Mouse (Mus musculus) mouse trophoblast stem cell (cell line): ENCODE measurements around the gene Olfr294.

Experiments
- in situ Hi-C, 2 experiments: fragments of 300-500 bp; cut with MseI, MboI; formaldehyde crosslinking; loops; 2 replicates in 1 of 2; 3 replicates in 1 of 2; pipeline ENCODE4 v1.15.1; 2025

Olfr294 gene

GRCm38 (mm10) chr7:86616543-86616942 is at the start of gene Olfr294:
Gene Olfr294 (minus strand): TSS chr7:86616643.
- in situ Hi-C loops = no loop called here

DNA sequence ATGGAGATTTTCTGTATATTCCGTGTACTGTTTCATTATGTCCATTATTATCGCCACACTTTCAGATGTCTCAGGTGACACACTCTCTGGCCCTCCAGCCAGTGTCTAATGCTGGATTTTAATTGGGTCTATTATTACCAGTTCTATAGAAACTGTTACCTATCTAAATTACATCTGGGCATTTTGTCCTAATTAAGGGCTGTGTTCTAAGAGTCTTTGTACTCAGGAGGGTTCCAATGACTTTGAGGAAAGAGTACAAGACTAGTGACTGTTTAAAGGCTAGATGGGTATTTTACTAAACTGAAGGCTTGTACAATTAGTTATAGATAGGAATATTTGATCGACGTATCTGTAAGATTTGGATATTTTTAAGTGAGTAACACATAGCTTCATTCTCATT is 32.3 kb upstream of the Olfr294 start, which contains the start of gene Olfr293:
Olfr293 (plus strand) TSS at position 301 of the 400 bp plus-strand sequence.
- in situ Hi-C loops = no loop called here

DNA sequence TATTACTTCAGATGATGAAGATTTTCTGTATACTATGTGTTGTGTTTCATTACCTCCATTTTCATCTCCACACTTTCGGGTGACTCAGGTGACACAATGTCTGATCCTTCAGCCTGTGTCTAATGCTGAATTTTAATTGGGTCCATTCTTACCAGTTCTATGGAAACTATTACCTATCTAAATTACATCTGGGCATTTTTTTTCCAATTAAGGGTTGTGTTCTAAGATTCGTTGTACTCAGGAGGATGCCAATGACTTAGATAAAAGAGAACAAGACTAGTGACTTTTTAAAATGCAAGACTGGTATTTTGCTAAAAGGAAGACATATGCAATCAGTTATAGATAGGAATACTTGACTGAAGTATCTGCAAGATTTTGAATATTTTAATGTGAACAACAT is 32.9 kb downstream of the Olfr294 start, which contains the start of gene Olfr295:
Olfr295 (plus strand) TSS at position 301 of the 400 bp plus-strand sequence.
- in situ Hi-C loops = no loop called here
